Mouse (Mus musculus) heart, embryonic 11.5 days (tissue): ENCODE data around the gene Cyp3a13. TPM values are rescaled to one million over a fixed set of nuclear protein-coding genes. Genes with fewer than 3 reads are reported as not detected.
"Not testable (repeated sequence)": the region's sequence is repeated elsewhere in the genome, so short reads cannot be mapped to it uniquely, and the experiment has no call there.

ENCODE experiments used
- ATAC-seq: fragments of 200-750 bp; cut with Nextera tagmentation; replicated peaks from 2 replicates; pipeline ENCODE4 v1.8.0; 2017; ENCODE audit warnings: moderate library complexity; ENCODE audit not compliant: insufficient number of reproducible peaks, low FRiP score, low TSS enrichment
- H3K27ac ChIP-seq: fragments of 300-500 bp; sonication (generic); 2 replicates; pipeline ENCODE4 v1.5.1; 2014; ENCODE audit warnings: mild to moderate bottlenecking, low read depth, low read length
- H3K27me3 ChIP-seq: fragments of 300-500 bp; sonication (generic); 2 replicates; pipeline ENCODE4 v1.6.1; 2014; ENCODE audit warnings: mild to moderate bottlenecking, low read length, mixed read lengths; ENCODE audit not compliant: control insufficient read depth, insufficient read depth
- H3K36me3 ChIP-seq: fragments of 300-500 bp; sonication (generic); 2 replicates; pipeline ENCODE4 v1.6.1; 2014; ENCODE audit warnings: mild to moderate bottlenecking, low read length, moderate library complexity, mixed read lengths; ENCODE audit not compliant: control insufficient read depth, insufficient read depth
- H3K4me1 ChIP-seq: fragments of 300-500 bp; sonication (generic); 2 replicates; pipeline ENCODE4 v1.6.1; 2014; ENCODE audit warnings: low read length; ENCODE audit not compliant: control insufficient read depth, insufficient read depth
- H3K4me2 ChIP-seq: fragments of 300-500 bp; sonication (generic); 2 replicates; pipeline ENCODE4 v1.6.1; 2014; ENCODE audit warnings: mild to moderate bottlenecking, moderate library complexity
- H3K4me3 ChIP-seq: fragments of 300-500 bp; sonication (generic); 2 replicates; pipeline ENCODE4 v1.5.1; 2014; ENCODE audit warnings: low read depth, low read length
- H3K9ac ChIP-seq: fragments of 300-500 bp; sonication (generic); 2 replicates; pipeline ENCODE4 v1.6.1; 2014; ENCODE audit warnings: mild to moderate bottlenecking, low read depth, low read length, moderate library complexity
- H3K9me3 ChIP-seq: fragments of 300-500 bp; sonication (generic); replicated peaks from 2 replicates; pipeline ENCODE4 v1.6.1; 2016; ENCODE audit warnings: low read length; ENCODE audit not compliant: control insufficient read depth
- WGBS: fragments of 180-500 bp; shearing (Covaris S2); extraction: QIAGEN DNeasy Blood & Tissue Kit; methylation state at CpG from one replicate; pipeline ENCODE4 v1.1.7; 2014; ENCODE audit not compliant: insufficient replicate concordance; 5-methylcytosine and 5-hydroxymethylcytosine counted together
- polyA plus RNA-seq: library from polyadenylated mRNA; unstranded; fragments of >200 nt; fragmentation: Nextera tagmentation; extraction: Ambion mirVana; gene quantifications from 2 replicates; pipeline ENCODE4 v1.2.1, GENCODE M21; 2014

Cyp3a13 gene
- polyA plus RNA-seq, 1 experiment from 2014 or later, result 0.09 TPM

GRCm38 (mm10) chr5:137887666-137888065, 33.8 kb downstream of the Cyp3a13 start:
- H3K36me3 ChIP-seq, result no peaks in the 10 kb centered on the region
- no peaks in the 10 kb centered on the region for H3K9me3 ChIP-seq
- 78% methylated on average over 1 of the region's 1 CpGs for WGBS
- no peaks in the 10 kb centered on the region for H3K4me1 ChIP-seq
- H3K27me3 ChIP-seq, result no peaks in the 10 kb centered on the region
- H3K9ac ChIP-seq, result no peak overlapping the region
- no peak overlapping the region for H3K4me3 ChIP-seq
- no peak overlapping the region for H3K4me2 ChIP-seq
- no peak for ATAC-seq
- no peak overlapping the region for H3K27ac ChIP-seq

- H3K9me3 ChIP-seq, result no peaks in the 10 kb centered on the region
- H3K9ac ChIP-seq, result no peak overlapping the region
- no peaks in the 10 kb centered on the region for H3K27me3 ChIP-seq
- 3% methylated on average over 2 of the region's 2 CpGs for WGBS
- H3K27ac ChIP-seq, result no peak overlapping the region
- no peak for ATAC-seq
- no peak overlapping the region for H3K4me2 ChIP-seq
- H3K4me3 ChIP-seq, result no peak overlapping the region
- H3K4me1 ChIP-seq, result no peaks in the 10 kb centered on the region
- H3K36me3 ChIP-seq, result no peaks in the 10 kb centered on the region
These were observed 35.5 kb downstream of the Cyp3a13 start for GRCm38 (mm10) chr5:137885894-137886293.

- H3K36me3 ChIP-seq, result no peaks in the 10 kb centered on the region
- H3K4me3 ChIP-seq, result no peak overlapping the region
- H3K9me3 ChIP-seq, result no peaks in the 10 kb centered on the region
- no peak overlapping the region for H3K27ac ChIP-seq
- H3K27me3 ChIP-seq, result no peaks in the 10 kb centered on the region
- no peaks in the 10 kb centered on the region for H3K4me1 ChIP-seq
- H3K9ac ChIP-seq, result no peak overlapping the region
- H3K4me2 ChIP-seq, result no peak overlapping the region
- 78% methylated on average over 3 of the region's 3 CpGs for WGBS
- ATAC-seq, result no peak
These were observed 38.1 kb downstream of the Cyp3a13 start for GRCm38 (mm10) chr5:137883345-137883744.

GRCm38 (mm10) chr5:137882922-137883321, 38.5 kb downstream of the Cyp3a13 start:
- H3K4me2 ChIP-seq, result no peak overlapping the region
- 62% methylated on average over 4 of the region's 4 CpGs for WGBS
- H3K27me3 ChIP-seq, result no peaks in the 10 kb centered on the region
- H3K4me1 ChIP-seq, result no peaks in the 10 kb centered on the region
- no peaks in the 10 kb centered on the region for H3K36me3 ChIP-seq
- no peak overlapping the region for H3K4me3 ChIP-seq
- no peak overlapping the region for H3K9ac ChIP-seq
- no peak for ATAC-seq
- H3K27ac ChIP-seq, result no peak overlapping the region
- H3K9me3 ChIP-seq, result no peaks in the 10 kb centered on the region

- no peaks in the 10 kb centered on the region for H3K9me3 ChIP-seq
- H3K27me3 ChIP-seq, result no peaks in the 10 kb centered on the region
- 44% methylated on average over 2 of the region's 2 CpGs for WGBS
- H3K9ac ChIP-seq, result no peak overlapping the region
- ATAC-seq, result no peak
- no peak overlapping the region for H3K4me2 ChIP-seq
- no peaks in the 10 kb centered on the region for H3K36me3 ChIP-seq
- H3K27ac ChIP-seq, result no peak overlapping the region
- no peaks in the 10 kb centered on the region for H3K4me1 ChIP-seq
- no peak overlapping the region for H3K4me3 ChIP-seq
These were observed 43.6 kb downstream of the Cyp3a13 start for GRCm38 (mm10) chr5:137877860-137878259.

- H3K27ac ChIP-seq, result no peak overlapping the region
- no peak overlapping the region for H3K4me3 ChIP-seq
- ATAC-seq, result no peak
- WGBS, result 66% methylated on average over 2 of the region's 2 CpGs
- no peak overlapping the region for H3K9ac ChIP-seq
- H3K4me1 ChIP-seq, result no peaks in the 10 kb centered on the region
- H3K9me3 ChIP-seq, result no peaks in the 10 kb centered on the region
- no peaks in the 10 kb centered on the region for H3K36me3 ChIP-seq
- no peak overlapping the region for H3K4me2 ChIP-seq
- H3K27me3 ChIP-seq, result no peaks in the 10 kb centered on the region
These were observed 46.4 kb downstream of the Cyp3a13 start for GRCm38 (mm10) chr5:137875054-137875453.

- not testable (repeated sequence) for H3K27me3 ChIP-seq, H3K4me2 ChIP-seq, H3K27ac ChIP-seq, H3K4me3 ChIP-seq, H3K4me1 ChIP-seq, H3K9me3 ChIP-seq, H3K36me3 ChIP-seq, ATAC-seq, H3K9ac ChIP-seq
- WGBS, result 50% methylated on average over 1 of the region's 1 CpGs
These were observed 49.1 kb downstream of the Cyp3a13 start for GRCm38 (mm10) chr5:137872381-137872702.

GRCm38 (mm10) chr5:137871644-137872380, 49.6 kb downstream of the Cyp3a13 start, which contains the start of gene Pilrb2:
Pilrb2 (minus strand) TSS chr5:137871815.
- not testable (repeated sequence) for H3K27ac ChIP-seq, ATAC-seq, H3K4me1 ChIP-seq, H3K4me3 ChIP-seq, H3K36me3 ChIP-seq, H3K4me2 ChIP-seq, H3K9ac ChIP-seq, H3K9me3 ChIP-seq, H3K27me3 ChIP-seq
- 53% methylated on average over 2 of the region's 3 CpGs for WGBS

- not testable (repeated sequence) for ATAC-seq
- 57% methylated on average over 2 of the region's 2 CpGs for WGBS
These were observed 52.8 kb downstream of the Cyp3a13 start for GRCm38 (mm10) chr5:137868600-137868999.

More at GRCm38 (mm10) chr5:137868600-137868999, 52.8 kb downstream of the Cyp3a13 start:
- H3K4me3 ChIP-seq, H3K36me3 ChIP-seq, H3K9me3 ChIP-seq, H3K27me3 ChIP-seq, H3K4me1 ChIP-seq, H3K9ac ChIP-seq, H3K4me2 ChIP-seq, H3K27ac ChIP-seq: not testable (repeated sequence)
